Mouse (Mus musculus): Measurements from ENCODE around the gene Wdr83os.

- TF ChIP-seq CTCF (IDR thresholded peaks at IDR 0.05; ENCODE audit: extremely low read depth, insufficient read length, insufficient replicate concordance, low read depth, low read length), result no peak
- no peak for TF ChIP-seq POLR2A (IDR thresholded peaks at IDR 0.05; ENCODE audit: low read depth, low read length)
These were observed 5.9 kb upstream of the Wdr83os start for GRCm38 (mm10) chr8:85074617-85075016.

All from small intestine, adult 2 months (tissue).